Mouse (Mus musculus) heart, postnatal 0 days (tissue): ENCODE data around the gene Prkch.

Source experiments
- CTCF ChIP-seq: IDR thresholded peaks from 2 replicates; pipeline ENCODE4 v1.5.1; 2016; ENCODE audit warnings: antibody characterized with exemption, control low read depth, low read depth
- EP300 ChIP-seq: IDR thresholded peaks from 2 replicates; pipeline ENCODE4 v1.6.1; 2016; ENCODE audit warnings: antibody characterized with exemption, low read depth

DNA sequence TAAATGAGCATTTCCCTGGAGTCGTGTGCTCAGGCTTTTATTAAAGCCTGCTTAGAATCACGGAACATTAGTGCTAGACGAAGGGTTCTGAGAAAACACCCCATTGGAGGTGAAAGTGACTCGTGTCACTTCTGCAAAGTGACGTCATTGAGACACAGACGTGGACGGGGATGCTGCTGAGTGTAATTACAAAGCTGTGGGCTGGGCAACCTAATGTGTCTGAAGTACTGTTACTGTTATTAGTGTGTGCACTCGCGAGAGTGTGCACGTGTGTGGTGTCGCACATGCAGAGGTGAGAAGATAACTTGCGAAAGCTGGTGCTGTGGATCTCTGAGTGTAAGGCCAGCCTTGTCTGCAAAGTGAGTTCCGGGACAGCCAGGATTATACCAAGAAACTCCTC lies 56.6 kb downstream of the Prkch start:
- TF ChIP-seq EP300 (no peak), CTCF (no peak)
